In the genomic region with DNA sequence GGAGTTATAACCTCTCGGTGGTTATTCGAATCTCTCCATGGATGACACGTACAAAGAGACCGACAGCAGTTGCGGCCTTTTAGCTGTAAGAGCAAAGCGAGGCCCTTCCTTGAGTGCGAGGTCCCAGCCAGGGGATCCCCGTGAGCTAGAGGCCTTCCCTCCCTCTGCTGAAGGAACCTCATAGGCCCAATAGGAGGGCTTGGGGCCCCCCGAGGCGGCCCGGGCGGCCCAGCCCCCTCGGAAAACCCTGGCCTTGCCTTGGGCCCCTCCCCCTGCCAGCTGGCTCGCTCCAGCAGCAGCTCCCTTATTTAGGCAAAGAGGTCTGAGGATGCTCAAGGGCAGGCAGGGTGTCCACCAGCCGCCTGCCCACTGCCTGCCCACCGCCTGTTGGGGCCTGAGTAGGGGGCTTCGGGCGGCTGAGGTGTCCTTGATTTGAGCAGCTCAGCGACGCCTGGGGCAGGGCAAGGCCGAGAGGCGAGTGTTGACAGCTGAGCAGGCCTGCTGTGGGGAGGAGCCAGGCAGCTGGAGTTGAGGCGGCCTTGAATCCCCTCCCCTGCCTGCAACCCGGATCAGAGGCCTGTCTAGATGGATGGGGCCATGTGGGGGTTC, we compare ENCODE assay signal across 9 mouse cellular contexts. TPM values are rescaled to one million over a fixed set of nuclear protein-coding genes. Genes with fewer than 3 reads are reported as not detected.
DNase-seq lines count a peak whose midpoint lies in the region; ATAC-seq and TF ChIP-seq lines count a peak whose summit lies in the region.
"Had no signal": no experiment of that assay in that cellular context is flagged by ENCODE, and none has a peak within 500 bp of the region (broad histone marks: within the 10 kb centered on the region; RNA-seq: fewer than 3 reads in every experiment).

No protein-coding gene starts in this region.

- WGBS in kidney, embryonic 15.5 days, result 2% methylated on average over 24 of the region's 24 CpGs
- WGBS in forebrain, embryonic 14.5 days, result 2% methylated on average over 24 of the region's 24 CpGs
- 3% methylated on average over 22 of the region's 24 CpGs for WGBS in hindbrain, postnatal 0 days
- WGBS in midbrain, postnatal 0 days, result 2% methylated on average over 24 of the region's 24 CpGs

- peak overlapping the region; percentile 37; the same call in 1 of the 2 replicates for H3K9ac ChIP-seq in kidney, embryonic 15.5 days
- H3K9ac ChIP-seq in forebrain, embryonic 14.5 days (ENCODE audit: low read length), result peak overlapping the region; percentile 83
- H3K9ac ChIP-seq in hindbrain, postnatal 0 days (replicated peaks; ENCODE audit: low read length), result peak overlapping the region; percentile 78; the same call in 1 of the 2 replicates
- peak overlapping the region; percentile 81 for H3K9ac ChIP-seq in midbrain, postnatal 0 days (replicated peaks; ENCODE audit: low read length, poor library complexity, severe bottlenecking)

- peak overlapping the region; percentile 96 for H3K4me2 ChIP-seq in kidney, embryonic 15.5 days
- peak overlapping the region; percentile 96 for H3K4me2 ChIP-seq in forebrain, embryonic 14.5 days (ENCODE audit: low read length)
- peak overlapping the region; percentile 99 for H3K4me2 ChIP-seq in hindbrain, postnatal 0 days (ENCODE audit: low read depth, low read length)
- peak overlapping the region; percentile 78 for H3K4me2 ChIP-seq in midbrain, postnatal 0 days (ENCODE audit: low read depth, low read length, poor library complexity, severe bottlenecking)

- peak; percentile 73 for ATAC-seq in kidney, embryonic 15.5 days (replicated peaks; ENCODE audit: low FRiP score)
- peak; percentile 32 for ATAC-seq in forebrain, embryonic 14.5 days
- ATAC-seq in hindbrain, postnatal 0 days, result peak; percentile 22; the same call in 1 of the 2 replicates
- ATAC-seq in midbrain, postnatal 0 days (ENCODE audit: low FRiP score), result peak; percentile 24; the same call in 1 of the 2 replicates

- H3K4me3 ChIP-seq in kidney, embryonic 15.5 days (replicated peaks), result peak overlapping the region; percentile 75
- peak overlapping the region; percentile 67 for H3K4me3 ChIP-seq in forebrain, embryonic 14.5 days (ENCODE audit: low read depth, low read length)
- H3K4me3 ChIP-seq in hindbrain, postnatal 0 days (ENCODE audit: low read length), result peak overlapping the region; percentile 70
- H3K4me3 ChIP-seq in midbrain, postnatal 0 days (ENCODE audit: low read depth, low read length), result peak overlapping the region; percentile 88

- TF ChIP-seq CTCF in hindbrain, postnatal 0 days (IDR thresholded peaks at IDR 0.05; ENCODE audit: low read depth), result no peak
- no peak for TF ChIP-seq CTCF in midbrain, postnatal 0 days (IDR thresholded peaks at IDR 0.05)

- no peaks in the 10 kb centered on the region for H3K36me3 ChIP-seq in kidney, embryonic 15.5 days
- no peaks in the 10 kb centered on the region for H3K36me3 ChIP-seq in forebrain, embryonic 14.5 days (ENCODE audit: control insufficient read depth, insufficient read depth, low read length)
- H3K36me3 ChIP-seq in hindbrain, postnatal 0 days (ENCODE audit: insufficient read depth, low read length), result no peaks in the 10 kb centered on the region
- no peaks in the 10 kb centered on the region for H3K36me3 ChIP-seq in midbrain, postnatal 0 days (ENCODE audit: insufficient read depth, low read length)

- peaks cover 55% of the 10 kb centered on the region for H3K27me3 ChIP-seq in kidney, embryonic 15.5 days
- H3K27me3 ChIP-seq in forebrain, embryonic 14.5 days (replicated peaks; ENCODE audit: control insufficient read depth, insufficient read depth, low read length), result peaks cover 5% of the 10 kb centered on the region; the same call in 1 of the 2 replicates
- H3K27me3 ChIP-seq in hindbrain, postnatal 0 days (ENCODE audit: insufficient read depth, low read length), result no peaks in the 10 kb centered on the region
- H3K27me3 ChIP-seq in midbrain, postnatal 0 days (ENCODE audit: insufficient read depth, low read length), result no peaks in the 10 kb centered on the region

- peaks cover 62% of the 10 kb centered on the region for H3K4me1 ChIP-seq in kidney, embryonic 15.5 days
- peaks cover 35% of the 10 kb centered on the region for H3K4me1 ChIP-seq in forebrain, embryonic 14.5 days (ENCODE audit: control insufficient read depth, insufficient read depth, low read length)
- peaks cover 27% of the 10 kb centered on the region for H3K4me1 ChIP-seq in hindbrain, postnatal 0 days (ENCODE audit: insufficient read depth, low read length)
- H3K4me1 ChIP-seq in midbrain, postnatal 0 days (ENCODE audit: insufficient read depth, low read length), result peaks cover 25% of the 10 kb centered on the region

- DNase-seq in kidney, adult 11 months, result no peak
- DNase-seq in adrenal gland, postnatal 14 days, result peak; percentile 76
- DNase-seq in forebrain, embryonic 14.5 days (ENCODE audit: low spot score), result peak; percentile 65
- DNase-seq in hindbrain, postnatal 0 days (ENCODE audit: low spot score), result peak; percentile 54
- DNase-seq in midbrain, postnatal 0 days (ENCODE audit: low spot score), result peak; percentile 42
- peak; percentile 61 for DNase-seq in thymus, postnatal 4 days
- DNase-seq in frontal cortex, postnatal 36 days (ENCODE audit: low spot score in 2 of 2), result no peak

- H3K9me3 ChIP-seq in kidney, embryonic 15.5 days (replicated peaks), result no peaks in the 10 kb centered on the region
- H3K9me3 ChIP-seq in forebrain, embryonic 14.5 days (replicated peaks; ENCODE audit: control insufficient read depth, low read length), result no peaks in the 10 kb centered on the region
- H3K9me3 ChIP-seq in hindbrain, postnatal 0 days (ENCODE audit: low read length), result no peaks in the 10 kb centered on the region
- no peaks in the 10 kb centered on the region for H3K9me3 ChIP-seq in midbrain, postnatal 0 days (ENCODE audit: low read length)
- H3K9me3 ChIP-seq: megakaryocyte, embryonic 14.5 days had no signal

- H3K27ac ChIP-seq in kidney, embryonic 15.5 days, result peak overlapping the region; percentile 90
- peak overlapping the region; percentile 90 for H3K27ac ChIP-seq in forebrain, embryonic 14.5 days (ENCODE audit: low read depth, low read length)
- H3K27ac ChIP-seq in hindbrain, postnatal 0 days, result peak overlapping the region; percentile 76
- peak overlapping the region; percentile 86 for H3K27ac ChIP-seq in midbrain, postnatal 0 days (ENCODE audit: low read depth, low read length)

RNA-seq across cellular contexts. Expression of a gene that starts 1.0 kb away (rescaled TPM):
- polyA plus RNA-seq in kidney, embryonic 15.5 days (2015; fragmentation: Nextera tagmentation; extraction: Ambion mirVana), result 7.1 and 7.2 TPM in 2 replicates
- 10.7 and 11.1 TPM in 2 replicates for total RNA-seq in adrenal gland, postnatal 14 days (2021)
- polyA plus RNA-seq in forebrain, embryonic 14.5 days (2014; fragmentation: Nextera tagmentation; extraction: Ambion mirVana), result 4.7 and 5.2 TPM in 2 replicates
- total RNA-seq in hindbrain, postnatal 0 days (2014; rRNA removed), result 55.9 and 70.5 TPM in 2 replicates
- 10.8 and 11.5 TPM in 2 replicates for polyA plus RNA-seq in hindbrain, postnatal 0 days (2015; fragmentation: Nextera tagmentation; extraction: Ambion mirVana)
- total RNA-seq in midbrain, postnatal 0 days (2014; rRNA removed), result 46.9 and 60.2 TPM in 2 replicates
- 10.1 and 11.1 TPM in 2 replicates for polyA plus RNA-seq in midbrain, postnatal 0 days (2015; fragmentation: Nextera tagmentation; extraction: Ambion mirVana)

RNA-seq across cellular contexts. Expression of a gene that starts 12.3 kb away (rescaled TPM):
- polyA plus RNA-seq in kidney, embryonic 15.5 days (2015; fragmentation: Nextera tagmentation; extraction: Ambion mirVana), result 15.4 and 18.4 TPM in 2 replicates
- 16.8 and 18.3 TPM in 2 replicates for total RNA-seq in adrenal gland, postnatal 14 days (2021)
- 4.6 and 7.6 TPM in 2 replicates for polyA plus RNA-seq in forebrain, embryonic 14.5 days (2014; fragmentation: Nextera tagmentation; extraction: Ambion mirVana)
- total RNA-seq in hindbrain, postnatal 0 days (2014; rRNA removed), result 8.7 and 13.3 TPM in 2 replicates
- 7.2 and 7.4 TPM in 2 replicates for polyA plus RNA-seq in hindbrain, postnatal 0 days (2015; fragmentation: Nextera tagmentation; extraction: Ambion mirVana)
- 11.0 and 14.2 TPM in 2 replicates for total RNA-seq in midbrain, postnatal 0 days (2014; rRNA removed)
- 7.0 and 7.5 TPM in 2 replicates for polyA plus RNA-seq in midbrain, postnatal 0 days (2015; fragmentation: Nextera tagmentation; extraction: Ambion mirVana)

RNA-seq across cellular contexts. Expression of a gene that starts 39.6 kb away (rescaled TPM):
- polyA plus RNA-seq in kidney, embryonic 15.5 days (2015; fragmentation: Nextera tagmentation; extraction: Ambion mirVana), result 0.82 and 1.1 TPM in 2 replicates
- 0.41 and 0.60 TPM in 2 replicates for total RNA-seq in adrenal gland, postnatal 14 days (2021)
- polyA plus RNA-seq in forebrain, embryonic 14.5 days (2014; fragmentation: Nextera tagmentation; extraction: Ambion mirVana), result 0.48 and 0.74 TPM in 2 replicates
- total RNA-seq in hindbrain, postnatal 0 days (2014; rRNA removed), result 8.8 and 9.8 TPM in 2 replicates
- 5.1 and 6.1 TPM in 2 replicates for polyA plus RNA-seq in hindbrain, postnatal 0 days (2015; fragmentation: Nextera tagmentation; extraction: Ambion mirVana)
- total RNA-seq in midbrain, postnatal 0 days (2014; rRNA removed), result 6.7 and 7.4 TPM in 2 replicates
- 5.3 and 7.2 TPM in 2 replicates for polyA plus RNA-seq in midbrain, postnatal 0 days (2015; fragmentation: Nextera tagmentation; extraction: Ambion mirVana)

RNA-seq across cellular contexts. Expression of a gene that starts 41.1 kb away (rescaled TPM):
- 59.2 and 62.0 TPM in 2 replicates for polyA plus RNA-seq in kidney, embryonic 15.5 days (2015; fragmentation: Nextera tagmentation; extraction: Ambion mirVana)
- total RNA-seq in adrenal gland, postnatal 14 days (2021), result 80.9 and 92.2 TPM in 2 replicates
- 37.1 and 43.1 TPM in 2 replicates for polyA plus RNA-seq in forebrain, embryonic 14.5 days (2014; fragmentation: Nextera tagmentation; extraction: Ambion mirVana)
- total RNA-seq in hindbrain, postnatal 0 days (2014; rRNA removed), result 63.2 and 90.6 TPM in 2 replicates
- 41.9 and 43.5 TPM in 2 replicates for polyA plus RNA-seq in hindbrain, postnatal 0 days (2015; fragmentation: Nextera tagmentation; extraction: Ambion mirVana)
- 65.8 and 71.7 TPM in 2 replicates for total RNA-seq in midbrain, postnatal 0 days (2014; rRNA removed)
- 42.4 and 51.6 TPM in 2 replicates for polyA plus RNA-seq in midbrain, postnatal 0 days (2015; fragmentation: Nextera tagmentation; extraction: Ambion mirVana)

Comparison
In these comparisons a context has a peak if more than half of its experiments do, and no peak if none do; other contexts are left out.
1. ATAC-seq: peak in every context shown above with its lines; median percentile 73 in kidney, embryonic 15.5 days; 32 in forebrain, embryonic 14.5 days; 24 in midbrain, postnatal 0 days; 22 in hindbrain, postnatal 0 days.
2. DNase-seq: peak in adrenal gland, postnatal 14 days (single experiment), forebrain, embryonic 14.5 days (single experiment), hindbrain, postnatal 0 days (single experiment), midbrain, postnatal 0 days (single experiment) and thymus, postnatal 4 days (single experiment); none in kidney, adult 11 months (single experiment) and frontal cortex, postnatal 36 days (0 of 2).
3. Peak in every context shown above with its lines, with median percentiles within 50 percentile points of each other: H3K27ac ChIP-seq, H3K4me2 ChIP-seq, H3K4me3 ChIP-seq and H3K9ac ChIP-seq.